Mouse (Mus musculus): ENCODE results near the gene Glp1r. TPM values are rescaled to one million over a fixed set of nuclear protein-coding genes. Genes with fewer than 3 reads are reported as not detected.

Glp1r gene
- under 1 TPM in 1 of 2 experiments, not detected in 1; 0.12 TPM for total RNA-seq (2023)

DNA sequence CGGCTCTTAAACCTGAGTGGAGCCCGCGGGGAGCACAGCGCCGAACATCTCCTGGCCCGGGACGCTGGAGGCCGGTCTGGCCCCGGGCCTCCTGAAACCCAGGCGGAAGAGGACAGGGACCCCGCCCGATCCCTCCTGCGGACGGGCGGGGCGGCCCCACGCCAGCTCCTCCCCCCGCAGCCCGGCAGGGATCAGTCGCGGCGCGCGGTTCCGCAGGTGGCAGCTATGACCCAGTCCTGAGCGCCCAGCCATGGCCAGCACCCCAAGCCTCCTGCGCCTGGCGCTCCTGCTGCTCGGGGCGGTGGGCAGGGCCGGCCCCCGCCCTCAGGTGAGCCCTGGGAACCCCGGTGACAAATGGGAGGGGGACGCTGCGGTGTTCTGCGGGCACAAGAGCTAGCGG lies at the start of gene Glp1r:
Glp1r (plus strand) TSS at position 191 of the 400 bp plus-strand sequence.

DNA sequence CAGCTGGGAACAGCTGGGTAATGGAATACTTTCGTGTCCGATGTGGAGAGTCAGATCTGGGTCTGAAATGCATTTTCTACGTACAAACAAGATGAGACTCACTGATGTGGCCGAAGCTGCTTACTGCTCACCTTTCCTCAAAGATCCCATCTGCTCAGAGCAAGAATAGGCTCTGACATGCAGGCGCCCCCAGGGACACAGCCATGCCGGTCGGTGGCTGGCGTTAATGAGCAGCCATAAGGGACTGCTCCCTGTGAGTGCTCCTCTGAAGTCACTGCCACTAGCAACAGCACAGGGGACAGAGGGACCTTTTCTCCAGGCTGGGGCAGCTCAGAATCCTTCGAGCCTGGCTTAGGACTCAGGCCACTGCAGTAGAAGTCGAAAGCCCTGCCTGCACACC lies 52.7 kb downstream of the Glp1r start, which contains the start of gene Umodl1:
Umodl1 (plus strand) TSS at position 301 of the 400 bp plus-strand sequence.

Other genes with a start within 250 kb of the Glp1r start
- not detected for gene Umodl1, start 52.8 kb downstream of the Glp1r start, total RNA-seq (2023)
- gene Abcg1, start 155.9 kb downstream of the Glp1r start, total RNA-seq (2023), result 100 to 1,000 TPM in 1 of 2 experiments, 10 to 100 TPM in 1; 92.6 to 116 TPM
- gene Tff3, start 227.8 kb downstream of the Glp1r start, total RNA-seq (2023), result not detected
- gene Tff2, start 242.5 kb downstream of the Glp1r start, total RNA-seq (2023), result not detected